Mouse (Mus musculus) MEL (cell line): ENCODE results near the gene Tmem19. TPM values are rescaled to one million over a fixed set of nuclear protein-coding genes. Genes with fewer than 3 reads are reported as not detected.
A peak's percentile ranks its signal among the peaks of the same experiment; 100 is the strongest.

Experiments
- DNase-seq: peaks from one replicate; pipeline ENCODE4 v3.0.0; 2011; ENCODE audit warnings: low read depth, low spot score
- H3K27ac ChIP-seq: 2 replicates; pipeline ENCODE4 v1.5.1; 2012; ENCODE audit warnings: low read depth, mild to moderate bottlenecking, control low read depth, low read length, moderate library complexity; ENCODE audit not compliant: control insufficient read depth
- H3K27me3 ChIP-seq, 2 experiments: fragments of 150-350 bp in 1 of 2; sonication (generic) in 1 of 2; 2 replicates each; pipeline ENCODE4 v1.6.1; 2012; ENCODE audit warnings: low read length in 2 of 2, mild to moderate bottlenecking in 2 of 2, improper control_type of control experiment in 1 of 2, moderate library complexity in 1 of 2; ENCODE audit not compliant: insufficient read depth in 2 of 2, control insufficient read depth in 1 of 2
- H3K36me3 ChIP-seq, 2 experiments: 2 replicates each; pipeline ENCODE4 v1.6.1; 2012 to 2014; ENCODE audit warnings: low read length in 2 of 2, improper control_type of control experiment in 1 of 2, inconsistent platforms in 1 of 2, mild to moderate bottlenecking in 1 of 2; ENCODE audit not compliant: insufficient read depth in 2 of 2, control insufficient read depth in 1 of 2
- H3K4me1 ChIP-seq, 2 experiments: fragments of 150-350 bp in 1 of 2; sonication (generic) in 1 of 2; 2 replicates each; pipeline ENCODE4 v1.6.1; 2012; ENCODE audit warnings: low read length in 2 of 2, improper control_type of control experiment in 1 of 2, mild to moderate bottlenecking in 1 of 2; ENCODE audit not compliant: insufficient read depth in 2 of 2, control insufficient read depth in 1 of 2
- H3K4me3 ChIP-seq, 2 experiments: fragments of 150-350 bp in 1 of 2; sonication (generic) in 1 of 2; 2 replicates each; pipeline ENCODE4 v1.5.1; 2012; ENCODE audit warnings: low read depth in 2 of 2, low read length in 2 of 2, mild to moderate bottlenecking in 2 of 2, moderate library complexity in 2 of 2, control low read depth in 1 of 2, improper control_type of control experiment in 1 of 2; ENCODE audit not compliant: control insufficient read depth in 1 of 2, insufficient read depth in 1 of 2
- H3K79me2 ChIP-seq: 2 replicates; pipeline ENCODE4 v1.6.1; 2012; ENCODE audit warnings: mild to moderate bottlenecking, low read length, moderate library complexity; ENCODE audit not compliant: control insufficient read depth, poor library complexity, insufficient read depth
- H3K9ac ChIP-seq: 2 replicates; pipeline ENCODE4 v1.6.1; 2012; ENCODE audit warnings: low read depth, mild to moderate bottlenecking, control low read depth, low read length, moderate library complexity; ENCODE audit not compliant: control insufficient read depth, poor library complexity, severe bottlenecking
- H3K9me3 ChIP-seq: fragments of 150-350 bp; sonication (generic); replicated peaks from 2 replicates; pipeline ENCODE4 v1.6.1; 2012; ENCODE audit warnings: mild to moderate bottlenecking, low read length, improper control_type of control experiment, moderate library complexity; ENCODE audit not compliant: insufficient read depth
- CHD2 ChIP-seq: IDR thresholded peaks from 2 replicates; pipeline ENCODE4 v1.6.1; 2011; ENCODE audit warnings: low read length, improper control_type of control experiment
- CTCF ChIP-seq, 3 experiments: IDR thresholded peaks in 2 of 3; conservative IDR thresholded peaks in 1 of 3; 2 replicates each; pipeline ENCODE4 v1.5.1; 2011 to 2012; ENCODE audit warnings: low read length in 3 of 3, low read depth in 2 of 3, mild to moderate bottlenecking in 2 of 3, improper control_type of control experiment in 1 of 3, inconsistent platforms in 1 of 3, mixed read lengths in 1 of 3, moderate library complexity in 1 of 3; ENCODE audit not compliant: control insufficient read depth in 1 of 3, insufficient read depth in 1 of 3, poor library complexity in 1 of 3, severe bottlenecking in 1 of 3
- E2F4 ChIP-seq: IDR thresholded peaks from 2 replicates; pipeline ENCODE4 v1.6.1; 2011; ENCODE audit warnings: low read depth, low read length, improper control_type of control experiment, borderline replicate concordance
- ELF1 ChIP-seq: IDR thresholded peaks from 2 replicates; pipeline ENCODE4 v1.6.1; 2014; ENCODE audit warnings: low read depth, mild to moderate bottlenecking, inconsistent platforms, low read length, improper control_type of control experiment, moderate library complexity
- GABPA ChIP-seq: IDR thresholded peaks from 2 replicates; pipeline ENCODE4 v1.6.1; 2012; ENCODE audit warnings: low read depth, mild to moderate bottlenecking, inconsistent platforms, low read length, improper control_type of control experiment, moderate library complexity
- HCFC1 ChIP-seq: IDR thresholded peaks from 2 replicates; pipeline ENCODE4 v1.6.1; 2012; ENCODE audit warnings: low read depth, mild to moderate bottlenecking, inconsistent platforms, low read length, improper control_type of control experiment, moderate library complexity
- KAT2A ChIP-seq: conservative IDR thresholded peaks from 2 replicates; pipeline ENCODE4 v1.6.1; 2012; ENCODE audit warnings: low read depth, low read length, improper control_type of control experiment, inconsistent platforms
- MAFK ChIP-seq: IDR thresholded peaks from 2 replicates; pipeline ENCODE4 v1.6.1; 2011; ENCODE audit warnings: low read depth, mild to moderate bottlenecking, low read length, improper control_type of control experiment, borderline replicate concordance
- MAX ChIP-seq: IDR thresholded peaks from 2 replicates; pipeline ENCODE4 v1.6.1; 2011; ENCODE audit warnings: low read length, improper control_type of control experiment
- MAZ ChIP-seq: IDR thresholded peaks from 2 replicates; pipeline ENCODE4 v1.6.1; 2012; ENCODE audit warnings: low read depth, mild to moderate bottlenecking, inconsistent platforms, low read length, improper control_type of control experiment
- MEF2A ChIP-seq: IDR thresholded peaks from 2 replicates; pipeline ENCODE4 v1.6.1; 2014; ENCODE audit warnings: low read depth, mild to moderate bottlenecking, inconsistent platforms, low read length, improper control_type of control experiment; ENCODE audit not compliant: poor library complexity, insufficient replicate concordance, severe bottlenecking; ENCODE audit errors: extremely low read depth
- MXI1 ChIP-seq: IDR thresholded peaks from 2 replicates; pipeline ENCODE4 v1.6.1; 2011; ENCODE audit warnings: mild to moderate bottlenecking, low read depth, low read length, improper control_type of control experiment
- MYB ChIP-seq: IDR thresholded peaks from 2 replicates; pipeline ENCODE4 v1.6.1; 2011; ENCODE audit warnings: mild to moderate bottlenecking, low read depth, low read length, improper control_type of control experiment
- NELFE ChIP-seq: IDR thresholded peaks from 2 replicates; pipeline ENCODE4 v1.6.1; 2011; ENCODE audit warnings: low read depth, low read length, improper control_type of control experiment
- POLR2A ChIP-seq, 2 experiments: IDR thresholded peaks; 2 replicates each; pipeline ENCODE4 v1.6.1; 2011 to 2012; ENCODE audit warnings: low read length in 2 of 2, mild to moderate bottlenecking in 2 of 2, control low read depth in 1 of 2, improper control_type of control experiment in 1 of 2, low read depth in 1 of 2, moderate library complexity in 1 of 2; ENCODE audit not compliant: control insufficient read depth in 1 of 2, insufficient read depth in 1 of 2, poor library complexity in 1 of 2
- SMC3 ChIP-seq: IDR thresholded peaks from 2 replicates; pipeline ENCODE4 v1.6.1; 2011; ENCODE audit warnings: low read depth, low read length, improper control_type of control experiment
- TAL1 ChIP-seq: IDR thresholded peaks from 2 replicates; pipeline ENCODE4 v1.6.1; 2012; ENCODE audit warnings: mild to moderate bottlenecking, inconsistent platforms, low read length, moderate library complexity, mixed read lengths
- TCF12 ChIP-seq: IDR thresholded peaks from 2 replicates; pipeline ENCODE4 v1.6.1; 2014; ENCODE audit warnings: low read depth, mild to moderate bottlenecking, inconsistent platforms, low read length, improper control_type of control experiment, moderate library complexity
- UBTF ChIP-seq: IDR thresholded peaks from 2 replicates; pipeline ENCODE4 v1.6.1; 2012; ENCODE audit warnings: low read depth, mild to moderate bottlenecking, inconsistent platforms, low read length, improper control_type of control experiment, moderate library complexity, borderline replicate concordance; ENCODE audit not compliant: insufficient read depth
- ZC3H11A ChIP-seq: IDR thresholded peaks from 2 replicates; pipeline ENCODE4 v1.6.1; 2012; ENCODE audit warnings: low read depth, mild to moderate bottlenecking, inconsistent platforms, low read length, improper control_type of control experiment
- ZKSCAN1 ChIP-seq: IDR thresholded peaks from 2 replicates; pipeline ENCODE4 v1.6.1; 2012; ENCODE audit warnings: low read depth, mild to moderate bottlenecking, inconsistent platforms, low read length, improper control_type of control experiment, moderate library complexity
- ZNF384 ChIP-seq: IDR thresholded peaks from 2 replicates; pipeline ENCODE4 v1.6.1; 2012; ENCODE audit warnings: low read depth, mild to moderate bottlenecking, inconsistent platforms, low read length, improper control_type of control experiment
- polyA plus RNA-seq, 2 experiments: library from polyadenylated mRNA; stranded (reverse) in 1 of 2; unstranded in 1 of 2; fragments of >175 nt in 1 of 2; fragments of >200 nt in 1 of 2; gene quantifications; 2 replicates each; pipeline versions ENCODE4 v1.2.1 to v1.2.4; 2012; ENCODE audit warnings: low replicate concordance in 2 of 2, low read depth in 1 of 2; ENCODE audit not compliant: insufficient read length in 2 of 2, insufficient read depth in 1 of 2, missing spikeins in 1 of 2
- total RNA-seq: library from RNA; depleted of rRNA; stranded (reverse); fragments of 300-350 nt; gene quantifications from 2 replicates; pipeline ENCODE4 v1.2.3, GENCODE M21; 2012

Gene Tmem19
- total and polyA plus RNA-seq, 3 experiments: 10.7 to 16.6 TPM; not detected in 1

DNA sequence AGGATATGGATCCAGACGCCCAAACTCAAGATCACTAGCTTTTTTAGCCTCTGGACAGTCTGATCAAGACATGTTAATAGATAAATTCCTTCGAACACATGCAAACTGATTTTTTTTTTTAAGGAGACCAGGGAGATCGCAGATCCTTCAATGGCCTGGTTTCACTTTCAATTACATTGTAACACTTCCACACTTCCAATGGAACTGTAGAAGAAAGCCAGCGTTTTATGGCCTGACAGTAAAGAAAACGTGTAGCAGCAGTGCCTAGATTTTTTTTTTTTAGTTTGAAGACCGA lies 48.1 kb downstream of the Tmem19 start (continued):
- no peak for TF ChIP-seq UBTF
- TF ChIP-seq MAFK: 0 out of 2 replicates have a peak, but pooled peaks have one; percentile 9
- no peak for TF ChIP-seq MEF2A
- TF ChIP-seq MXI1: peak; percentile 90; the same call in 1 of the 2 replicates
- TF ChIP-seq ZNF384: peak; percentile 91
- TF ChIP-seq, all 39 proteins: peak for 10

DNA sequence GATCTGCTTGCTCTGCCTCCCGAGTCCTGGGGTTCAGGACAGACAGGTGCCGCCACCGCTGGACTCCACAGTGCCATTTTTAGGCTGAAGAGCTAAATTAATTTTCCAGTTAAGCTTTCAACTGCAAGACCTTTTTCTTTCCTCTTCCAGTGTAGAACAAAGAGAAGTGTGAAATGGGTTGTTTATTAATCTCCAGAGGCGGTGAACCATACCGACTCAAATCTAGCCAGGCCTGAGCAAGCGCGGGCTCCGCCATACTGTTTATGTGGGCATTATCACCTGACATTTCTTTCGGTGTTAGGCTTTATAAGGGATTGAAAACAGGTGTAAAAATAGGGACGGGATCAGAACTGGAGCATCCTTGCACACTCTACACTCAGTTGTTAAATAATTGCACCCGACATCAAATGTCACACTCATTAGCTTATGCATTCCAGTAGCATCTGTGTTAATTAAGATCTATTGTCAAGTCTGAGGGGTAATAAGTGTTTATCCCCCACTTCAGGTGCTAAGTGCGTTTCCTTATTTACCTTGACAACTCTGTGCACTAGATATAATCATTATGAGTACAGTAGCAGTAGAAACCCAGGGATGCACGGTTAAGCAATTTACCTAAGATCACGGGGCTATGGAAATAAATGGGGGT lies 48.5 kb downstream of the Tmem19 start:
- peaks cover 0 to 28% of the 10 kb centered on the region in 2 experiments; a peak in 2 of 4 replicates for H3K36me3 ChIP-seq
- H3K79me2 ChIP-seq: peaks cover 50% of the 10 kb centered on the region
- H3K27ac ChIP-seq: peak overlapping the region; percentile 70; the same call in 1 of the 2 replicates
- TF ChIP-seq POLR2A (IDR thresholded peaks at IDR 0.05; ENCODE audit: control insufficient read depth in 1 of 2, insufficient read depth in 1 of 2, low read depth in 1 of 2, low read length in 2 of 2, poor library complexity in 1 of 2) (0 out of 4 replicates have a peak, but pooled peaks of 1 of the 2 experiments have one; percentile 2), ELF1 (no peak)
- peak overlapping the region; percentile 89 for H3K9ac ChIP-seq
- H3K9me3 ChIP-seq: no peaks in the 10 kb centered on the region
- peaks cover 8 to 30% of the 10 kb centered on the region in 2 experiments for H3K4me1 ChIP-seq
- H3K4me3 ChIP-seq: peak overlapping the region; percentile 70 to 94
- no peak for DNase-seq
- no peaks in the 10 kb centered on the region for H3K27me3 ChIP-seq

DNA sequence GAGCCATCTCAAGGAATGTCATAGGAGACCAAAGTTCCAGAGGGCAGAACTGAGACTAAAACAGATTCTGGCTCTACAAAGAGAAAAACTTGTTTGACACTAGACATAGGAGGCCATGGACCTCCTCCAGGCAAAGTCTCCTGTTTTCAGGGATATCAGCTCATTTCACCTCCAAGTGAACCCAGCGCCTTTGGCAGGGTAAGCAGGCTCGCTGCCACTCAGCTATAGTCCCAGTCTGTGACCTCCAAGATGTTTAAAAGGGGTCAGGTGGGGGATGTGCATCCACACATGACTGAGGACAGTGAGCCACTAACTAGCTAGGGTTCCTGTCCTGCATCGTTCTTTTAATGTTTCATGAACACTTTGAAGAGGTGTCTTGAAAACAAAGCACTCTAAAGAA lies 49.6 kb downstream of the Tmem19 start:
- Histone ChIP-seq H3K36me3 (peaks cover 0 to 28% of the 10 kb centered on the region in 2 experiments; a peak in 2 of 4 replicates), H3K9me3 (no peaks in the 10 kb centered on the region), H3K79me2 (peaks cover 56% of the 10 kb centered on the region), H3K9ac (no peak overlapping the region), H3K4me1 (peaks cover 8 to 30% of the 10 kb centered on the region in 2 experiments), H3K27ac (no peak overlapping the region)
- TF ChIP-seq E2F4 (no peak), NELFE (no peak)
- TF ChIP-seq, all 39 proteins: peak for 0
- DNase-seq: no peak
- Histone ChIP-seq H3K27me3 (no peaks in the 10 kb centered on the region), H3K4me3 (no peak overlapping the region)

DNA sequence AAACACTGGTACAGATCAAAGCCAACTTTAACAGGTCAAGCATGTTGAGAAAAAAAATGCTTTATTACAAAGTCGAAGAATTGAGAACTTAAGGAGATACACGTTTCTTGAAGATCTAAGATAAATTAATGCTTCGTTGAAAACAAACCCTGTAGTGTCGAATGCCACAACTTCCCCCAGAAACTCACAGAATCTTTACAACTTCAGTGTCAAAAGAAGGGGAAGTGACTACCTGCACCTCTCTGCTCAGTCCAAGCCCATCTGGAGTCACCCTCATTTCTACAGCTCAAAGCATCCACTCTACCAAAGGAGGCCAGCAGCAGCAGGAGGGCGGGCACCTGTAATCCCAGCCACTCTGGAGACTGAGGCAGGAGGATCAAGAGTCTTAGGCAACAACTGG lies 50.1 kb downstream of the Tmem19 start:
- no peak overlapping the region for H3K27ac ChIP-seq
- peaks cover 8 to 30% of the 10 kb centered on the region in 2 experiments for H3K4me1 ChIP-seq
- no peaks in the 10 kb centered on the region for H3K9me3 ChIP-seq
- H3K4me3 ChIP-seq: 0 out of 4 replicates have a peak overlapping the region, but pooled peaks of 1 of the 2 experiments have one; percentile 22
- peaks cover 57% of the 10 kb centered on the region for H3K79me2 ChIP-seq
- no peak overlapping the region for H3K9ac ChIP-seq
- peaks cover 0 to 28% of the 10 kb centered on the region in 2 experiments; a peak in 2 of 4 replicates for H3K36me3 ChIP-seq
- no peaks in the 10 kb centered on the region for H3K27me3 ChIP-seq
- peak; percentile 75 for DNase-seq
- TF ChIP-seq POLR2A (IDR thresholded peaks at IDR 0.05; ENCODE audit: control insufficient read depth in 1 of 2, insufficient read depth in 1 of 2, low read depth in 1 of 2, low read length in 2 of 2, poor library complexity in 1 of 2) (no peak), TAL1 (no peak), CTCF (IDR thresholded peaks at IDR 0.05 in 2 of 3, conservative IDR thresholded peaks at IDR 0.05 in 1 of 3; ENCODE audit: control insufficient read depth in 1 of 3, insufficient read depth in 1 of 3, low read depth in 2 of 3, low read length in 3 of 3, poor library complexity in 1 of 3, severe bottlenecking in 1 of 3) (no peak), TCF12 (0 out of 2 replicates have a peak, but pooled peaks have one; percentile 27), MAX (no peak), MXI1 (peak; percentile 48), ZKSCAN1 (0 out of 2 replicates have a peak, but pooled peaks have one; percentile 19), ZC3H11A (no peak), MYB (no peak), HCFC1 (0 out of 2 replicates have a peak, but pooled peaks have one; percentile 33), E2F4 (no peak), GABPA (no peak), UBTF (0 out of 2 replicates have a peak, but pooled peaks have one; percentile 54), MAZ (no peak), MEF2A (no peak), SMC3 (no peak), KAT2A (no peak), CHD2 (no peak)
